Mouse (Mus musculus) heart, postnatal 10 days (tissue): ENCODE results near the gene Zfp583. TPM values are rescaled to one million over a fixed set of nuclear protein-coding genes. Genes with fewer than 3 reads are reported as not detected.
"Not testable (repeated sequence)": the region's sequence is repeated elsewhere in the genome, so short reads cannot be mapped to it uniquely, and the experiment has no call there.

ENCODE experiments used
- DNase-seq, 2 experiments: peaks; one replicate each; pipeline ENCODE4 v3.0.0; 2021
- intact Hi-C: fragments of 180-260 bp; cut with DNase I; formaldehyde crosslinking; loops from one replicate; pipeline ENCODE4 v1.15.1; 2025
- total RNA-seq, 2 experiments: library from RNA; stranded (reverse); gene quantifications; 2 replicates each; pipeline ENCODE4 v1.2.3; 2021

Gene Zfp583
- total RNA-seq, 2 experiments from 2014 or later = 1.5 to 1.9 TPM

- DNase-seq, intact Hi-C loops: not testable (repeated sequence)
These were observed 40.0 kb downstream of the Zfp583 start for GRCm38 (mm10) chr7:6291121-6291520.

DNA sequence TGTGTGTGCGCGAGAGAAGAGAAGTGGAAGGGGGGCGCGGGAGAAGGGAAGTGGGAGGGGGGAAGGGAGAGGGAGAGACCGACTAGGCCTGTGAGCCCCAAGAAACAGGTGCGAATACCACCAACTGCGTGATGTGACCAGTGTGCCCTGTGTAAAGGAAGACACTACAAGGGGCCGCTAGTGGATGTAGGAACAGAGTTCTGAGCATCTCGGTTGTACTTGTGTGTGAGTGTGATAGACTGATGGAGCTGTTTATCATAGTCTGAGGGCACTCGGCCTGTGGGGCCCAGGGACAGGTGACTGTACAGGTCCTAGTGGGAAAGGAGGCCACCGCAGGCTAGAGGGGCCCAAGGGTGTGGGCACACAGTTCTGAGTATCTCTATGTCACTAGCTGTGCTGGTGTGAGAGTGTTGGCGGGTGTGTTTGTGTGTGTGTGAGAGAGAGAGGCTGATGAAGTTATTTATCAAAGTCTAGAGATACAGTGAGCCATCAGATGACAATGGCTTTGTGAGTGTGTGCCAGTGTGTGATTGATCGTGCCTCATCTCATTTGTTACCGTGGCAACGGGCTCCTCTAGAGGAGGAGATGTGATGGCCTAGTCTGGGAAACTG is 44.1 kb downstream of the Zfp583 start:
- intact Hi-C loops = loop anchor here (5.0 to 10.0 kb wide), 3 partner anchors 45 to 1272 kb away; partner anchors contain the start of genes Fiz1, Gm44973, Zfp524 and Zfp583
- no peak for DNase-seq

- DNase-seq = peak; percentile 99
- intact Hi-C loops = loop anchor here (5.0 to 10.0 kb wide), 3 partner anchors 46 to 1271 kb away; partner anchors contain the start of genes Fiz1, Gm44973, Zfp524 and Zfp583
These were observed 45.0 kb downstream of the Zfp583 start, which contains the start of gene Zfp667 for GRCm38 (mm10) chr7:6285842-6286705. TSS of gene Zfp667 (plus strand) at chr7:6286579.

DNA sequence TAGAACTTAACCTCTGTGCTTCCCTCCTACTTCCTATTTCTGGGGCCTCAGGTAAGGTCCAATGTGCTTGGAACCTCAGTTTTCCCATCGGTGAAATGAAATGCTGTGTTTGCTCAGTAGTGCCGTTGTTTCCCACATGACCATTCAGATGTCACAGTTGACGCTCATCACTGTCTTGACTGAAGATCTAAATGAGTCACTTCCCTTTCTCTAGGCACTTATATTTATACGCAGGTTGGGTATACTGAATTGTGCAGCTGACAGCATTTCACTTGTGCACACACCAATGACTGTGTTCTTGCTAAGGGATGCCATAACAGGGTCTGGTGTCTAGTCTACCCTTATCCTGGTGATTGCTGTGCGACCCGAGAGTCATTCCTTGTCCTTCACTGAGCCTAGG is 45.7 kb downstream of the Zfp583 start:
- no peak for DNase-seq
- intact Hi-C loops = loop anchor here (5.0 to 10.0 kb wide), 3 partner anchors 47 to 1271 kb away; partner anchors contain the start of genes Fiz1, Gm44973, Zfp524 and Zfp583

DNA sequence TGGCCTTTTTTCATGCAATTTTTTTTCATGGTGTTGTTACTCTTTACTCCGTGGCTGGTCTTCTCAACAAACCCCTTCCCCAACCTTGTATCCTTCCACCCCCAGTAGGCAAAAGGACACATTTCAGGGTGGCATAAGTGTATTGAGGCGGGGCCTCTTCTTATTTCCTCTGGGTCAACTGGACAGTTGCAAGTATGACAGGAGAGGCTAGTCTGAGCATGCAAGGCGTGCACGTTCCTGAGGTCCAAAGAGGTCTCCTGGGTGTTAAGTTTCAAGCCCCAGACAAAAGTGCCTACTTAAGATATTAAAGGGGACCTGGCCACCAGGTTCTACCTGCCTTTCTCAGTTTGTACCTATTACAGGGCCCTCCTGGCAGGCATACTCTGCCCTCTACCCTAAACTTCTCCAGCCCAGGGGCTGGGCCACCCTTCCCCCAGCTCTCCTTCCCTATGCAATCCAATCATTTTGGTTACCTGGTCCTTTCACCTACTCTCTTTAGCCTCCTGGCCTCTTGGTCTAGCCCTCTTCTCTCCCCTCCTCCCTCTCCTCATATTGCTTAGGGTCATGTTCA is 46.6 kb downstream of the Zfp583 start:
- DNase-seq = no peak
- intact Hi-C loops = loop anchor here (5.0 to 10.0 kb wide), 4 partner anchors 48 to 1270 kb away; partner anchors contain the start of genes Fiz1, Gm20715, Gm44973 and Zfp524

GRCm38 (mm10) chr7:6283451-6284075 is 47.5 kb downstream of the Zfp583 start:
- peak; percentile 86 to 90 for DNase-seq
- intact Hi-C loops = loop anchor here (5.0 to 10.0 kb wide), 2 partner anchors 129 to 1269 kb away; partner anchors contain the start of genes Fiz1, Gm20715, Gm44973 and Zfp524

GRCm38 (mm10) chr7:6282749-6283148 is 48.3 kb downstream of the Zfp583 start:
- peak; percentile 81 to 90 for DNase-seq
- intact Hi-C loops = loop anchor here (1.0 to 10.0 kb wide), 3 partner anchors 41 to 1268 kb away; partner anchors contain the start of genes Fiz1, Gm20715, Gm44973 and Zfp524

DNA sequence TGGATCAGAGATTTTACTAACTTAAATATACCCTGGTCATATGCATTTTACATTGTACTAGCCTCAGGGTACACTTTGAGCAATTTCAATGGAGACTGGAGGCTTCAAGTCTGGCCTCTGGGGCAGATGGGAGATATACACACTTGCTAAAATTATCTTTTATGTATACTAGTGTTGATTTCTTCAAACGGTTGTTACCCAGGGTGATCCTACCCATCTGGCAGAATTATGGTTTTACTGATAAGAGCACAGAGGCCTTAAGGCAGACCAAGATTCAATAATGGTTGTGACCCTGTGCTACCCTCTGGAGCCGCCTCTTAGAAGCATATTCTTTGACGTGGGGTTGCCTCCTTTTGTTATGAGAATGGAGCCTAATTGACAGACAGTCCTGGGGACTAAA is 53.2 kb downstream of the Zfp583 start:
- DNase-seq = no peak
- intact Hi-C loops = no loop called here

GRCm38 (mm10) chr7:6265695-6266094 is 65.4 kb downstream of the Zfp583 start:
- intact Hi-C loops = no loop called here
- peak in 1 of 2 experiments; percentile 31 for DNase-seq

Other genes starting within 250 kb of the Zfp583 start
- 10 to 100 TPM; 44.2 to 48.6 TPM for gene Zfp787, start 175.3 kb downstream of the Zfp583 start, total RNA-seq
- 10 to 100 TPM; 11.8 to 13.8 TPM for gene Zfp444, start 159.1 kb downstream of the Zfp583 start, total RNA-seq
- not detected for gene Galp, start 134.2 kb downstream of the Zfp583 start, total RNA-seq
- gene Zscan5b, start 109.0 kb downstream of the Zfp583 start, total RNA-seq = not detected
- gene Epp13, start 78.6 kb downstream of the Zfp583 start, total RNA-seq = not detected
- gene Zfp667, start 44.7 kb downstream of the Zfp583 start, total RNA-seq = 1 to 10 TPM; 2.1 to 2.4 TPM
- gene Gm3854, start 12.5 kb upstream of the Zfp583 start, total RNA-seq = under 1 TPM; 0.14 to 0.27 TPM
- 1 to 10 TPM; 1.3 to 2.4 TPM for gene Zfp78, start 32.0 kb upstream of the Zfp583 start, total RNA-seq
- 1 to 10 TPM; 4.3 to 4.5 TPM for gene Zfp28, start 52.0 kb upstream of the Zfp583 start, total RNA-seq
- gene Smim17, start 67.4 kb upstream of the Zfp583 start, total RNA-seq = not detected
- gene Gm20715, start 79.0 kb upstream of the Zfp583 start, total RNA-seq = not detected
- gene Olfr1344, start 107.4 kb upstream of the Zfp583 start, total RNA-seq = not detected
- not detected for gene Olfr1336, start 124.9 kb upstream of the Zfp583 start, total RNA-seq
- not detected for gene Olfr1346, start 135.8 kb upstream of the Zfp583 start, total RNA-seq
- gene Olfr5, start 155.7 kb upstream of the Zfp583 start, total RNA-seq = not detected
- not detected for gene Olfr1347, start 168.5 kb upstream of the Zfp583 start, total RNA-seq
- gene Olfr1348, start 177.5 kb upstream of the Zfp583 start, total RNA-seq = not detected
- not detected for gene Olfr1349, start 191.7 kb upstream of the Zfp583 start, total RNA-seq
- not detected for gene Olfr1350, start 233.6 kb upstream of the Zfp583 start, total RNA-seq